Mouse (Mus musculus): ENCODE results near the gene Dglucy. TPM values are rescaled to one million over a fixed set of nuclear protein-coding genes. Genes with fewer than 3 reads are reported as not detected.

Gene Dglucy
- polyA plus RNA-seq, 1 experiment = 3.2 TPM

DNA sequence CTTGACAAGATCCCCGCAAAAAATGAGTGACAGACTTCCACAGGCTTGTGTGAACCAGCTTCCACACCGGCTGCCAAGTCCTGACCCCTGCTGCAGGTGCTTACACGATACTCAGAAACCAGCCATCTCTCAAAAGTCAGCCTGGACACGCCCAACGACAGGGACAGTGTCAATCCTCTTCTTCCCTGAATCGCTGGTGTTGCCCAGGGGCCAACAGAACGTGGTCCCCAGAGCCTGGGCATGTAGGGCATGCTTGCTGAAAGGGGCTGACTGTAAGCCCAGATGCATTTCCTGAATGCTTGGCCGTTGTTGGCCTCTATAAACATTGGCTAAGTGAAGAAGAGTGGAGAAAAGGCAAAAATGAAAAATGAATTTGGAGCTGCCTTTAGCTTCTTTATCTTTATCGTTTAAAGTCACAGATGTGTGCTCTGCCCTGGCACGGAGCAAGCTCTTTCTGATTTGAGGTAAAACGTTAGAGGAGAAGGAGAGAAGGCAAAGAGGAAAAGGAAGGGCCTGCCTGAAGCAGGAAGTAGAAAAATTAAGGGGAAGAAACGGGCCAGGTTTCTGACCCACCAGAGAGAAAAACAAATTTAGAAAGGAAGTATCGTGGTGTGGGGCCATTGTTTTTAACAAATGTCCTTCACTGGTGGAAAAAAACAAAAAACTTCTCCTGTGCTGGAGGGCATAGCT is 14.4 kb upstream of the Dglucy start:
- TF ChIP-seq POLR2A (IDR thresholded peaks at IDR 0.05; ENCODE audit: borderline replicate concordance, extremely low read depth, insufficient read depth, insufficient read length, poor library complexity, severe bottlenecking) (no peak), CTCF (IDR thresholded peaks at IDR 0.05; ENCODE audit: borderline replicate concordance, extremely low read depth, insufficient read depth, insufficient read length) (no peak)
- no peak for DNase-seq (ENCODE audit: low read depth)

DNA sequence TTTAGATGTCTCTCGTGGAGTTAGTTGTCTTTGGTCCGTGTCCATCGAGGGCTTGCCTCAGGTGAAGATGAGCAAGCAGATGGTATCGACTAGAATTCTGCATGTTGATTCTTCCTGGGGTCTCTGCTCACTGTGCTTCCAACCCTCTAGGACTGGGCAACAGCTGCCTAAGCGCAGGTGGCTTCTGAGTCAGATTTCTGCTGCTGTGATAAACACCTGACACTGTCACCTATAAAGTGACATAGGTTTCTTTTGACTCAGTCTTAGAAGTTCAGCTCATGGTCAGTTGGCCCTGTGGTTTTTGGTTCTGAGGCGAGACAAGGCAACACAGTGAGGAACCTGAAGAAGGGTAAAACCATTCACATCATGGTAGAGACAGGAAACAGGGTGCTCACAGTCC is 9.0 kb upstream of the Dglucy start:
- TF ChIP-seq POLR2A (IDR thresholded peaks at IDR 0.05; ENCODE audit: borderline replicate concordance, extremely low read depth, insufficient read depth, insufficient read length, poor library complexity, severe bottlenecking) (no peak), CTCF (IDR thresholded peaks at IDR 0.05; ENCODE audit: borderline replicate concordance, extremely low read depth, insufficient read depth, insufficient read length) (no peak)
- DNase-seq (ENCODE audit: low read depth) = no peak

DNA sequence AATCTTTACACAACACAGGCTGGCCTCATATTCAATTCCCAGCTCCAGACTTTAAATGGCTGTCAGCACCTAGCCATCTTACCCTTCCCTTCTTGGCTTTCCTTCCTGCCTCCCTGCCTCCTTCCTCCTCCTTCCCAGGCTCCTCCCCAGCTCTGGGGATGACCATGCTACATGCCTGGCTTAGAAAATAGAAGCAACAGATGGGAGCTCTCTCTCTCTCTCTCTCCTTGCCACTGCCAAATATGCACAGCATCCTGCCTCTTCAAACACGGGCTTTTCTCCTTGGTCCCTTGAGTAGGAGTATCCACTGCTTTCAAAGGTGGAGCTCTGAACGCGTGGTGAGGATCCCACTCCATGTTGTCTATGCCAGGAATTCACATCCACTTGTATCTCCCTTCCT is 8.1 kb upstream of the Dglucy start:
- no peak for DNase-seq (ENCODE audit: low read depth)
- TF ChIP-seq POLR2A (IDR thresholded peaks at IDR 0.05; ENCODE audit: borderline replicate concordance, extremely low read depth, insufficient read depth, insufficient read length, poor library complexity, severe bottlenecking) = no peak
- TF ChIP-seq CTCF (IDR thresholded peaks at IDR 0.05; ENCODE audit: borderline replicate concordance, extremely low read depth, insufficient read depth, insufficient read length) = no peak

DNA sequence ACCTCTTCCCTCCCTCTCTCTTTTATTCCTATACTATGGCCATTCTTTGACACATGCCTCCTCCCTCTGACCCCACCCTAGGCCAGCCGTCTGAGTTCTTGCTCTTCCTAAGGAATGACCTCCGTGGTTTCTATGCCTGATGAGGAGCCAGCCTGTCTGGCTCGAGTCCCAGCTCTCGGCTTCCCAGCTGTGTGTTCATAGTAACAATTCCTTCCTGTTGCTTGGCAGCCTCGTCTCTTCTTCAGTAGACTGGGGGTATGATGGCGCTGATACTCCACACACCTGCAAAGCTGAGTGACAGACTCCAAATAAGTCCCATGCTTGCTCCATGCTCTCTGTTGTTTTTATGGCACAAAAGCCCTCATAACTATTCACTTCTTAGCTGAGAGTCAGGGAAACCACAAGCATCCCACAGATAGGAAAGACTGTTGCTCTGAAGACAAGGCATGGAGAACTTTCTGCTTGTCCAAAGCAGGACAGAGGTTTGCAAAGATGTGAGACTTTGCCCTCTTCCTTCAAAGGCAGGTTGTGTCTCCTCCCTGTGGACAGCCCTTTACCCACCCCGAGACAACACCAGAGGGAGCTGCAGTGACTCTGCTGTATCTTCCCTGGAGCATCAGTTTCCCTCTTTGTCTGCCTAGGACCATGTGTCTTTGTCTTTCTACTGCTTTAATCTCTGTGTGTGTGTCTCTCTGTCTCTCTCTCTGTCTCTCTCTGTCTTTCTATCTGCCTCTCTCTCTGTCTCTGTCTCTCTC is 6.5 kb upstream of the Dglucy start:
- peak; percentile 75 for DNase-seq (ENCODE audit: low read depth)
- TF ChIP-seq CTCF (IDR thresholded peaks at IDR 0.05; ENCODE audit: borderline replicate concordance, extremely low read depth, insufficient read depth, insufficient read length) (no peak), POLR2A (IDR thresholded peaks at IDR 0.05; ENCODE audit: borderline replicate concordance, extremely low read depth, insufficient read depth, insufficient read length, poor library complexity, severe bottlenecking) (no peak)

DNA sequence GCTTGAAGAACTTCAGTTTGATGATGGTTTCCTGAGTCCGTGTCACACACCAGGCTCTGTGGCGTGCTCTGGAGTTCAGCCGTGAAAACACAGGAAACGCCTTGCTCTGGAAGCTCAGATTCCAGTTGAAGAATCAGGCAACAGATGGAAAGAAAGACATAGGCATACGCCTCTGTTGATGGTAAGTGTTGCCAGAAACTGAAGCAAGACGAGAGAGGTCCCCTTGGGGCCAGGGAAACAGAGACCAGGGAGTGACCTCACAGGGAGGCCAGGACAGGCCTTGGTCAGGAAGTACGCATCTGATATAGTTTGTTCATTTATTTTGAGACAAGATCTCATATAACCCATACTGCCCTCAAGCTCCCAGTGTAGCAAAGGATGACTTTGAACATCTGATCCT is 4.1 kb upstream of the Dglucy start:
- no peak for TF ChIP-seq POLR2A (IDR thresholded peaks at IDR 0.05; ENCODE audit: borderline replicate concordance, extremely low read depth, insufficient read depth, insufficient read length, poor library complexity, severe bottlenecking)
- no peak for TF ChIP-seq CTCF (IDR thresholded peaks at IDR 0.05; ENCODE audit: borderline replicate concordance, extremely low read depth, insufficient read depth, insufficient read length)
- no peak for DNase-seq (ENCODE audit: low read depth)

DNA sequence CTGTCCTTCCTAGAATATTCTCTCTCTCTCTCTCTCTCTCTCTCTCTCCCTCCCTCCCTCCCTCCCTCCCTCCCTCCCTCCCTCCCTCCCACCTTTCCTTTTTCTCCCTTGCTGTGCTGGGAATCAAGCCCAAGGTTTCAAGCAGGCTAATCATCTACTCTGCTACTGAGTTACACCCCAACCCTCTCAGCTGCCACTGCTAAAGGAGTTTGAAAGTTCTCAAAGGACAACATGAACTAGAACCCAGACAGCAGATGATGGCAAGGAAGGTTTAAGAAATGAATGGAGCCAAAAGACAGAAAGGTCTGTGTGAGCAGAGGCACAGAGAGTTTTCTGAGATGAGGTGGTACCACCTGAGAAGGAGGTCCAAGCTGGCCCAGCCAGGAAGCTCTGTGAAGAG is 3.6 kb upstream of the Dglucy start:
- DNase-seq (ENCODE audit: low read depth) = no peak
- TF ChIP-seq POLR2A (IDR thresholded peaks at IDR 0.05; ENCODE audit: borderline replicate concordance, extremely low read depth, insufficient read depth, insufficient read length, poor library complexity, severe bottlenecking) (no peak), CTCF (IDR thresholded peaks at IDR 0.05; ENCODE audit: borderline replicate concordance, extremely low read depth, insufficient read depth, insufficient read length) (no peak)

DNA sequence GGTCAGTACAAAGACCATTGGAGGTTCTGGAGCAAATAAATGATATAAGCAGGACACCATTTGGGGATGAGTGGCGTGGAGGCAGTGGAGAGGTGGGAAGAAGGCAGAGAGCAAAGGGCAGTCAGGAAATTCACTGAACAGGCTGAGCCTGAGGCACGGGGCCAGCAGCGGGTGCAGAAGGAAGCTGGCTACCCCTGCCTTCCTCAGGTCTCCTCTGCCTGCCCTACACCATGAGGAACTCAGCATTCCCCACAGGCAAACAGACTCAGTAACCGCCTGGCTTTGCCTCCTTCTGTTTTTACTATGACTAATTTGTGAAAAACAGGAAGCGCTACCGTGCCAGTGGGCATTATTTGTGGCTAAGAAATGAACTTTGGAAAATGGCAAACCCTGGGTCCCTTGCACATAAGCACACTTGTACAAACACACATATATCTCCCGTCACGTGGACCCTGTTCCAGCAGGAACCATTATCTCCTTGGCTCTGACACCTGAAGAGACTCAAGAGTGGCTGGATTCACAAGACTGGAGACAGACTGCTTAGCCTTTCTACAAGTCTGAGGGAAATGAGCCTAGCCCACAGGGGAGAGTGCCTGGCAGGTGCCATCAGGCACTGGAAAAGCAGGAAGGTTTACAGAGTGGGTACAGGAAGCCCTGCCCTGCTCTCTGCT is 2.8 kb upstream of the Dglucy start:
- TF ChIP-seq POLR2A (IDR thresholded peaks at IDR 0.05; ENCODE audit: borderline replicate concordance, extremely low read depth, insufficient read depth, insufficient read length, poor library complexity, severe bottlenecking) = no peak
- no peak for TF ChIP-seq CTCF (IDR thresholded peaks at IDR 0.05; ENCODE audit: borderline replicate concordance, extremely low read depth, insufficient read depth, insufficient read length)
- DNase-seq (ENCODE audit: low read depth) = no peak

DNA sequence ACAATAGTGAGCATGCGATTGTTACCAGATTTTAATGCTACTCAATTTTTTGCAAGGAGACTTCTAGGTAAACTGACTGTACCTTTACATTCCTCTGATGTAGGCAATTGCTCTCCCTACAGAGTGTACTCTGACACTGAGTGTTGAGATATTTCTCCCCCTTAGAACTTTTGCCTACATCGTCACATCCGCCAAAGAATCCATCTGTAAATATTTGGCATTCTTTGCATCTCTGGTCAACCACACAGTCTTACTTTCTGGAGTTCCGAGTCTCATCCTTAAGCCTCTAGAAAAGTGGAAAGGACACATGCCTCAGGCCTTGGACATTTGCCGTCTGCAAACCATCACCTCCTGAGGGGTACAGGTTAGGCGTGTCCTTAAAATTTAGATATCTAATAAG is 1.9 kb upstream of the Dglucy start:
- no peak for TF ChIP-seq POLR2A (IDR thresholded peaks at IDR 0.05; ENCODE audit: borderline replicate concordance, extremely low read depth, insufficient read depth, insufficient read length, poor library complexity, severe bottlenecking)
- TF ChIP-seq CTCF (IDR thresholded peaks at IDR 0.05; ENCODE audit: borderline replicate concordance, extremely low read depth, insufficient read depth, insufficient read length) = no peak
- DNase-seq (ENCODE audit: low read depth) = no peak

DNA sequence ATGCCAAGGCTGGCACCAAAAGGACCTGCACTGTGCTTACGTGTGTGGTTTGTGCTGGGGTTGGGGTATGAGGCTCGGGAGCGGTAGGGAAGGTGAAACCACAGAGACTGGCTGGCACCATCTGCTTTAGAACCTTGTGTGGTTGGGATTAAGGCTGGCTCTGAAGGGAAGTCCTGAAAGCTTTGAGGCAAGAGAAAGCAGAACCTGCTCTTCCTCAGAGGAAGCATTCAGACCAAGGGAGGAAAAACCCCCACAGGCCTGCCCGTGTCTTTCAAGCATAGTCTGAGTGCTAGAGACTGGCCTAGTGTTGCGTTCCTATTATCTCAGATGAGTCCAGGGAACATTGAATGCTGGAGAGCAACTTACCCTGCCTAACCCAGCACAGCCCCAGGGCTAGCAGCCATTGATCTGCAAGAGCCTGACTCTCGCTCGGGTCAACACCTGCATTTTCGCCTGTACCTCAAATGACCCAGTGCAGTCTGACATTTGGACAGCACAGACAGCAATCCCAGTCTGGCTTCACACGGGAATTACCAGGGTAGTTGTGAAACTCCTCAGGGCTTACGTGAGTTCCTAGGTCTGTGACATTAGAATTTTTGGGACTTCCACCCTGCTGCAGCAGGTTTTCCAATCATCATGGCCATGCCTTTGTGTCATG is 452 bp upstream of the Dglucy start:
- no peak for DNase-seq (ENCODE audit: low read depth)
- TF ChIP-seq POLR2A (IDR thresholded peaks at IDR 0.05; ENCODE audit: borderline replicate concordance, extremely low read depth, insufficient read depth, insufficient read length, poor library complexity, severe bottlenecking) (no peak), CTCF (IDR thresholded peaks at IDR 0.05; ENCODE audit: borderline replicate concordance, extremely low read depth, insufficient read depth, insufficient read length) (no peak)

DNA sequence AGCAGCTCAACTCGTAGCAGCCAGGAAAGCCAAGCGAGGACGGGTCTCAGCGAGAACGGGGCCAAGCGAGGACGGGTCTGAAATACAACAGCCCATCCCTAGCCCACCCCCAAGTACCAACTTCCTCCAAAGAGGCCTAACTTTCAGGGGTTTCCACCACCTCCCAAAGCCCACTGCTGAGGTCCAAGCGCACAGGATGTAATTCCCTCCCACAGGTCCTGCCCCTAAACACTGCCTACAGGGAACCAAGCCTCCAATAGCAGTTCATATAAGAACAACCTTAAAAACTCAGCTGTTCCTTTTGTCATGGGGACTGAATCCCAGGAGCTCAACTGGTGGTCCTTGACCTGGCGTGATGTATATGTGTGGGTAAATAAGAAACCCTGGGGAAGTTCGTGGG is 1.6 kb downstream of the Dglucy start:
- TF ChIP-seq CTCF (IDR thresholded peaks at IDR 0.05; ENCODE audit: borderline replicate concordance, extremely low read depth, insufficient read depth, insufficient read length) = no peak
- no peak for TF ChIP-seq POLR2A (IDR thresholded peaks at IDR 0.05; ENCODE audit: borderline replicate concordance, extremely low read depth, insufficient read depth, insufficient read length, poor library complexity, severe bottlenecking)
- DNase-seq (ENCODE audit: low read depth) = no peak
